Mouse (Mus musculus) MEL (cell line): ENCODE measurements at regions not wholly inside any gene's neighbourhood (a gene's known extent, or its start where the extent isn't known, plus 50 kb on each side); places are given as distances from the start of the nearest gene placed in this dataset.

Experiments
- DNase-seq: peaks from one replicate; pipeline ENCODE4 v3.0.0; 2011; ENCODE audit warnings: low read depth, low spot score
- H3K27ac ChIP-seq: 2 replicates; pipeline ENCODE4 v1.5.1; 2012; ENCODE audit warnings: low read depth, mild to moderate bottlenecking, control low read depth, low read length, moderate library complexity; ENCODE audit not compliant: control insufficient read depth
- H3K27me3 ChIP-seq, 2 experiments: fragments of 150-350 bp in 1 of 2; sonication (generic) in 1 of 2; 2 replicates each; pipeline ENCODE4 v1.6.1; 2012; ENCODE audit warnings: low read length in 2 of 2, mild to moderate bottlenecking in 2 of 2, improper control_type of control experiment in 1 of 2, moderate library complexity in 1 of 2; ENCODE audit not compliant: insufficient read depth in 2 of 2, control insufficient read depth in 1 of 2
- H3K36me3 ChIP-seq, 2 experiments: 2 replicates each; pipeline ENCODE4 v1.6.1; 2012 to 2014; ENCODE audit warnings: low read length in 2 of 2, improper control_type of control experiment in 1 of 2, inconsistent platforms in 1 of 2, mild to moderate bottlenecking in 1 of 2; ENCODE audit not compliant: insufficient read depth in 2 of 2, control insufficient read depth in 1 of 2
- H3K4me1 ChIP-seq, 2 experiments: fragments of 150-350 bp in 1 of 2; sonication (generic) in 1 of 2; 2 replicates each; pipeline ENCODE4 v1.6.1; 2012; ENCODE audit warnings: low read length in 2 of 2, improper control_type of control experiment in 1 of 2, mild to moderate bottlenecking in 1 of 2; ENCODE audit not compliant: insufficient read depth in 2 of 2, control insufficient read depth in 1 of 2
- H3K4me3 ChIP-seq, 2 experiments: fragments of 150-350 bp in 1 of 2; sonication (generic) in 1 of 2; 2 replicates each; pipeline ENCODE4 v1.5.1; 2012; ENCODE audit warnings: low read depth in 2 of 2, low read length in 2 of 2, mild to moderate bottlenecking in 2 of 2, moderate library complexity in 2 of 2, control low read depth in 1 of 2, improper control_type of control experiment in 1 of 2; ENCODE audit not compliant: control insufficient read depth in 1 of 2, insufficient read depth in 1 of 2
- H3K79me2 ChIP-seq: 2 replicates; pipeline ENCODE4 v1.6.1; 2012; ENCODE audit warnings: mild to moderate bottlenecking, low read length, moderate library complexity; ENCODE audit not compliant: control insufficient read depth, poor library complexity, insufficient read depth
- H3K9ac ChIP-seq: 2 replicates; pipeline ENCODE4 v1.6.1; 2012; ENCODE audit warnings: low read depth, mild to moderate bottlenecking, control low read depth, low read length, moderate library complexity; ENCODE audit not compliant: control insufficient read depth, poor library complexity, severe bottlenecking
- H3K9me3 ChIP-seq: fragments of 150-350 bp; sonication (generic); replicated peaks from 2 replicates; pipeline ENCODE4 v1.6.1; 2012; ENCODE audit warnings: mild to moderate bottlenecking, low read length, improper control_type of control experiment, moderate library complexity; ENCODE audit not compliant: insufficient read depth
- BHLHE40 ChIP-seq: IDR thresholded peaks from 2 replicates; pipeline ENCODE4 v1.6.1; 2012; ENCODE audit warnings: low read depth, mild to moderate bottlenecking, inconsistent platforms, low read length, improper control_type of control experiment, borderline replicate concordance
- CHD1 ChIP-seq: IDR thresholded peaks from 2 replicates; pipeline ENCODE4 v1.6.1; 2012; ENCODE audit warnings: low read depth, mild to moderate bottlenecking, inconsistent platforms, low read length, improper control_type of control experiment
- CHD2 ChIP-seq: IDR thresholded peaks from 2 replicates; pipeline ENCODE4 v1.6.1; 2011; ENCODE audit warnings: low read length, improper control_type of control experiment
- EP300 ChIP-seq, 2 experiments: IDR thresholded peaks; 2 replicates each; pipeline ENCODE4 v1.6.1; 2011; ENCODE audit warnings: improper control_type of control experiment in 2 of 2, low read length in 2 of 2, low read depth in 1 of 2, mild to moderate bottlenecking in 1 of 2
- GABPA ChIP-seq: IDR thresholded peaks from 2 replicates; pipeline ENCODE4 v1.6.1; 2012; ENCODE audit warnings: low read depth, mild to moderate bottlenecking, inconsistent platforms, low read length, improper control_type of control experiment, moderate library complexity
- GATA1 ChIP-seq: IDR thresholded peaks from 2 replicates; pipeline ENCODE4 v1.6.1; 2011; ENCODE audit warnings: low read depth, low read length, improper control_type of control experiment
- JUND ChIP-seq: IDR thresholded peaks from 2 replicates; pipeline ENCODE4 v1.6.1; 2011; ENCODE audit warnings: low read depth, mild to moderate bottlenecking, improper control_type of control experiment, low read length
- NRF1 ChIP-seq: IDR thresholded peaks from 2 replicates; pipeline ENCODE4 v1.6.1; 2014; ENCODE audit warnings: low read depth, mild to moderate bottlenecking, inconsistent platforms, low read length, improper control_type of control experiment, moderate library complexity; ENCODE audit not compliant: poor library complexity, insufficient read depth, severe bottlenecking
- POLR2A ChIP-seq, 2 experiments: IDR thresholded peaks; 2 replicates each; pipeline ENCODE4 v1.6.1; 2011 to 2012; ENCODE audit warnings: low read length in 2 of 2, mild to moderate bottlenecking in 2 of 2, control low read depth in 1 of 2, improper control_type of control experiment in 1 of 2, low read depth in 1 of 2, moderate library complexity in 1 of 2; ENCODE audit not compliant: control insufficient read depth in 1 of 2, insufficient read depth in 1 of 2, poor library complexity in 1 of 2
- POLR2AphosphoS5 ChIP-seq: IDR thresholded peaks from 2 replicates; pipeline ENCODE4 v1.6.1; 2012; ENCODE audit warnings: low read depth, borderline replicate concordance, mild to moderate bottlenecking, inconsistent platforms, low read length, moderate library complexity, mixed read lengths
- RAD21 ChIP-seq: IDR thresholded peaks from 2 replicates; pipeline ENCODE4 v1.6.1; 2011; ENCODE audit warnings: mild to moderate bottlenecking, low read depth, low read length, improper control_type of control experiment
- SMC3 ChIP-seq: IDR thresholded peaks from 2 replicates; pipeline ENCODE4 v1.6.1; 2011; ENCODE audit warnings: low read depth, low read length, improper control_type of control experiment
- TBP ChIP-seq: IDR thresholded peaks from 2 replicates; pipeline ENCODE4 v1.8.0; 2011; ENCODE audit warnings: low read depth, low read length, improper control_type of control experiment
- USF2 ChIP-seq, 2 experiments: IDR thresholded peaks; 2 replicates each; pipeline ENCODE4 v1.6.1; 2011 to 2012; ENCODE audit warnings: improper control_type of control experiment in 2 of 2, low read length in 2 of 2, borderline replicate concordance in 1 of 2, inconsistent platforms in 1 of 2, low read depth in 1 of 2, mild to moderate bottlenecking in 1 of 2; ENCODE audit not compliant: insufficient read depth in 1 of 2
- ZC3H11A ChIP-seq: IDR thresholded peaks from 2 replicates; pipeline ENCODE4 v1.6.1; 2012; ENCODE audit warnings: low read depth, mild to moderate bottlenecking, inconsistent platforms, low read length, improper control_type of control experiment
- ZKSCAN1 ChIP-seq: IDR thresholded peaks from 2 replicates; pipeline ENCODE4 v1.6.1; 2012; ENCODE audit warnings: low read depth, mild to moderate bottlenecking, inconsistent platforms, low read length, improper control_type of control experiment, moderate library complexity
- ZNF384 ChIP-seq: IDR thresholded peaks from 2 replicates; pipeline ENCODE4 v1.6.1; 2012; ENCODE audit warnings: low read depth, mild to moderate bottlenecking, inconsistent platforms, low read length, improper control_type of control experiment

GRCm38 (mm10) chrX:77432846-77433810 is 77.7 kb upstream of the Tbl1x start (continued):
- TF ChIP-seq ZNF384, result peak; percentile 71
- TF ChIP-seq ZKSCAN1, result no peak
- TF ChIP-seq POLR2A (IDR thresholded peaks at IDR 0.05; ENCODE audit: control insufficient read depth in 1 of 2, insufficient read depth in 1 of 2, low read depth in 1 of 2, low read length in 2 of 2, poor library complexity in 1 of 2), result no peak
- peak; percentile 80 for TF ChIP-seq NRF1
- no peak for TF ChIP-seq GABPA
- no peak for TF ChIP-seq ZC3H11A
- peak in 1 of 2 experiments; percentile 52; a peak in 2 of 4 replicates for TF ChIP-seq EP300 (IDR thresholded peaks at IDR 0.05; ENCODE audit: low read depth in 1 of 2, low read length in 2 of 2)
- no peak for TF ChIP-seq CHD1
- TF ChIP-seq RAD21, result no peak
- TF ChIP-seq POLR2AphosphoS5, result no peak
- peak in 1 of 2 experiments; percentile 65; a peak in 2 of 4 replicates for TF ChIP-seq USF2 (IDR thresholded peaks at IDR 0.05; ENCODE audit: borderline replicate concordance in 1 of 2, insufficient read depth in 1 of 2, low read depth in 1 of 2, low read length in 2 of 2)
- no peak for TF ChIP-seq TBP
- TF ChIP-seq SMC3, result no peak
- no peak for TF ChIP-seq GATA1
- peak; percentile 46; the same call in 1 of the 2 replicates for TF ChIP-seq CHD2

- Histone ChIP-seq H3K27ac (no peak overlapping the region), H3K4me3 (peak overlapping the region; percentile 42 to 55), H3K36me3 (peaks cover 0 to 7% of the 10 kb centered on the region in 2 experiments; a peak in 2 of 4 replicates), H3K9me3 (no peaks in the 10 kb centered on the region), H3K4me1 (peaks cover 0 to 11% of the 10 kb centered on the region in 2 experiments; a peak in 2 of 4 replicates), H3K9ac (peak overlapping the region; percentile 45), H3K79me2 (no peaks in the 10 kb centered on the region)
- no peak for DNase-seq
- TF ChIP-seq JUND (no peak), CHD2 (0 out of 2 replicates have a peak, but pooled peaks have one; percentile 0), SMC3 (0 out of 2 replicates have a peak, but pooled peaks have one; percentile 15), BHLHE40 (0 out of 2 replicates have a peak, but pooled peaks have one; percentile 5)
- TF ChIP-seq, all 39 proteins: peak for 3
- H3K27me3 ChIP-seq, result no peaks in the 10 kb centered on the region
Observed at GRCm38 (mm10) chrX:77433811-77434192, 77.0 kb upstream of the Tbl1x start.
